ENCODE assay signal across 20 mouse cellular contexts in the genomic region with DNA sequence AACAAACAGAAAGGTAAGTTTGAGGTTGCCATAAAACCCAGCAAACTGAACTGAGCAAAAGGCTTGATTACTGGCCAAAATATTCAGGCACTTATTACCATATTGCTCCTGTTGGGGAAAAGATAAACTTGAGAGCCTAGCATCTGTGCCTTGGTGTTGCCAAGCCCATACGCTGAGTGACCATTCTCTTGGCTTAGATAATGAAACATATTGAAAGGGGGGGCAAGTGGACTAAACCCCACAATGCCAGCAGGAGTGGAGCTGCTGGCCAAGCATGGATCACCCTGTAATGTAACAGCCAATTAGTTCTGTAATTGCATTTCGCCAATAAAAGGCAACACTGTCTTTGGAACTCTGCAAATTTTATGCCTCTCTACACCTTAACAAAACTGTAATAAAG.
DNase-seq lines count a peak whose midpoint lies in the region; ATAC-seq and TF ChIP-seq lines count a peak whose summit lies in the region.
"Had no signal": no experiment of that assay in that cellular context is flagged by ENCODE, and none has a peak within 500 bp of the region (broad histone marks: within the 10 kb centered on the region; RNA-seq: fewer than 3 reads in every experiment).

No protein-coding gene starts in this region.

- H3K4me2 ChIP-seq in hindbrain, embryonic 15.5 days = no peak overlapping the region
- no peak overlapping the region for H3K4me2 ChIP-seq in hindbrain, embryonic 12.5 days (replicated peaks)
- H3K4me2 ChIP-seq in kidney, embryonic 16.5 days (replicated peaks; ENCODE audit: low read depth, low read length) = no peak overlapping the region
- H3K4me2 ChIP-seq: heart, embryonic 12.5 days; limb, embryonic 13.5 days; liver, embryonic 13.5 days; lung, embryonic 14.5 days had no signal

- 78% methylated on average over 2 of the region's 2 CpGs for WGBS in hindbrain, embryonic 15.5 days
- WGBS in hindbrain, embryonic 12.5 days = 85% methylated on average over 2 of the region's 2 CpGs
- WGBS in kidney, embryonic 16.5 days = 81% methylated on average over 2 of the region's 2 CpGs

- no peaks in the 10 kb centered on the region for H3K27me3 ChIP-seq in hindbrain, embryonic 15.5 days
- H3K27me3 ChIP-seq in hindbrain, embryonic 12.5 days = no peaks in the 10 kb centered on the region
- H3K27me3 ChIP-seq in kidney, embryonic 16.5 days (ENCODE audit: insufficient read depth, low read length) = no peaks in the 10 kb centered on the region
- H3K27me3 ChIP-seq: heart, embryonic 12.5 days; limb, embryonic 13.5 days; liver, embryonic 13.5 days had no signal

- intact Hi-C loops in heart, postnatal 36 days (cut with DNase I) = no loop called here

- H3K36me3 ChIP-seq in hindbrain, embryonic 15.5 days = no peaks in the 10 kb centered on the region
- H3K36me3 ChIP-seq in hindbrain, embryonic 12.5 days = no peaks in the 10 kb centered on the region
- H3K36me3 ChIP-seq in kidney, embryonic 16.5 days (ENCODE audit: insufficient read depth, low read length) = no peaks in the 10 kb centered on the region
- H3K36me3 ChIP-seq: embryonic facial prominence, embryonic 10.5 days; heart, embryonic 12.5 days; limb, embryonic 13.5 days; liver, embryonic 13.5 days had no signal

- TF ChIP-seq POLR2A in brain, embryonic 14.5 days (IDR thresholded peaks at IDR 0.05; ENCODE audit: borderline replicate concordance, extremely low read depth, insufficient read depth, insufficient read length, poor library complexity, severe bottlenecking) = no peak

- peak; percentile 73; the same call in 1 of the 2 replicates for ATAC-seq in hindbrain, embryonic 15.5 days (ENCODE audit: low FRiP score, low read depth)
- ATAC-seq in hindbrain, embryonic 12.5 days (ENCODE audit: low FRiP score) = no peak
- ATAC-seq in kidney, embryonic 16.5 days (ENCODE audit: low FRiP score, low TSS enrichment) = no peak

- no peak overlapping the region for H3K9ac ChIP-seq in hindbrain, embryonic 15.5 days
- H3K9ac ChIP-seq in hindbrain, embryonic 12.5 days = no peak overlapping the region
- H3K9ac ChIP-seq in kidney, embryonic 16.5 days (replicated peaks; ENCODE audit: low read length) = no peak overlapping the region
- H3K9ac ChIP-seq: heart, embryonic 12.5 days; limb, embryonic 13.5 days; liver, embryonic 13.5 days; lung, embryonic 14.5 days had no signal

- DNase-seq in brain, embryonic 14.5 days (ENCODE audit: low read depth) = peak; percentile 86
- peak; percentile 78 for DNase-seq in cerebellum, adult 11-12 months
- peak; percentile 71 to 88 for DNase-seq in cerebellum, postnatal 14 days
- DNase-seq in kidney, adult 18-20 months = no peak
- no peak for DNase-seq in heart, postnatal 36 days
- DNase-seq: B cell, adult 2 months; gastrocnemius, postnatal 10 days; heart, adult 11 months; heart, postnatal 14 days; liver, embryonic 13.5 days; lung, embryonic 14.5 days; lung, postnatal 36 days; right cerebral cortex, adult 18-20 months; thymus, postnatal 14 days had no signal

- H3K4me3 ChIP-seq in hindbrain, embryonic 15.5 days = no peak overlapping the region
- H3K4me3 ChIP-seq in hindbrain, embryonic 12.5 days = no peak overlapping the region
- H3K4me3 ChIP-seq in kidney, embryonic 16.5 days (ENCODE audit: low read length) = no peak overlapping the region
- H3K4me3 ChIP-seq: embryonic facial prominence, embryonic 10.5 days; heart, embryonic 12.5 days; limb, embryonic 13.5 days; liver, embryonic 13.5 days had no signal

- no peak for TF ChIP-seq CTCF in brain, embryonic 14.5 days (IDR thresholded peaks at IDR 0.05; ENCODE audit: borderline replicate concordance, extremely low read depth, insufficient read depth, insufficient read length)

- H3K4me1 ChIP-seq in hindbrain, embryonic 15.5 days (replicated peaks) = no peaks in the 10 kb centered on the region
- no peaks in the 10 kb centered on the region for H3K4me1 ChIP-seq in hindbrain, embryonic 12.5 days
- H3K4me1 ChIP-seq in kidney, embryonic 16.5 days (ENCODE audit: insufficient read depth, low read length) = no peaks in the 10 kb centered on the region
- H3K4me1 ChIP-seq: embryonic facial prominence, embryonic 10.5 days; heart, embryonic 12.5 days; limb, embryonic 13.5 days; liver, embryonic 13.5 days had no signal

- no peaks in the 10 kb centered on the region for H3K9me3 ChIP-seq in hindbrain, embryonic 15.5 days
- no peaks in the 10 kb centered on the region for H3K9me3 ChIP-seq in hindbrain, embryonic 12.5 days (replicated peaks)
- H3K9me3 ChIP-seq in kidney, embryonic 16.5 days (ENCODE audit: low read length) = no peaks in the 10 kb centered on the region
- H3K9me3 ChIP-seq: embryonic facial prominence, embryonic 10.5 days; heart, embryonic 12.5 days; limb, embryonic 13.5 days; liver, embryonic 13.5 days had no signal

- no peak overlapping the region for H3K27ac ChIP-seq in hindbrain, embryonic 15.5 days (replicated peaks)
- no peak overlapping the region for H3K27ac ChIP-seq in hindbrain, embryonic 12.5 days
- no peak overlapping the region for H3K27ac ChIP-seq in kidney, embryonic 16.5 days (ENCODE audit: low read length)
- H3K27ac ChIP-seq: embryonic facial prominence, embryonic 10.5 days; limb, embryonic 13.5 days; liver, embryonic 13.5 days had no signal

Comparison
In these comparisons a context has a peak if more than half of its experiments do, and no peak if none do; other contexts are left out.
1. DNase-seq: peak in brain, embryonic 14.5 days (single experiment), cerebellum, adult 11-12 months (single experiment) and cerebellum, postnatal 14 days (2 of 2); none in kidney, adult 18-20 months (single experiment) and heart, postnatal 36 days (0 of 2).